Mouse (Mus musculus): Measurements from ENCODE around the gene Fancc.
"Not testable (repeated sequence)": the region's sequence is repeated elsewhere in the genome, so short reads cannot be mapped to it uniquely, and the experiment has no call there.

The Fancc gene

DNA sequence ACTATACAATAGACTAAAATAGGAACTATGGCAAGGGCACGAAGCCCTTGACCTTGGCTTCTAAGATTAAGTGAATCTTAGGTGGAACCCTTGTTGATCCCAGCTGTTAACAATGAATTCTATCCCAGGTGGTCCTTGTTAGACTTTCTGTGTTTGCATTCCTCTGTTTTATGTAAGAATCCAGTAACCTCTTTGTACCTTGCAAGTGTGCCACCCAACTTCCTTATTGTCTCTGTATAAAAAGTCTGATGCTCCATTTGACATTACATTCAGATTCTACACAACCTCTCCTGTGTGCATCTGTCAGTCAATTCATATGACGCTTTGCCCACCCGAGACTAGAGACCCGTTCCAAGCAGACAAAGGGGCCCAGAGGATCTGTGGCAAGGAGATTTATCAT is 143.8 kb downstream of the Fancc start:
- DNase-seq (ENCODE audit: low spot score in 2 of 2), result not testable (repeated sequence)

DNA sequence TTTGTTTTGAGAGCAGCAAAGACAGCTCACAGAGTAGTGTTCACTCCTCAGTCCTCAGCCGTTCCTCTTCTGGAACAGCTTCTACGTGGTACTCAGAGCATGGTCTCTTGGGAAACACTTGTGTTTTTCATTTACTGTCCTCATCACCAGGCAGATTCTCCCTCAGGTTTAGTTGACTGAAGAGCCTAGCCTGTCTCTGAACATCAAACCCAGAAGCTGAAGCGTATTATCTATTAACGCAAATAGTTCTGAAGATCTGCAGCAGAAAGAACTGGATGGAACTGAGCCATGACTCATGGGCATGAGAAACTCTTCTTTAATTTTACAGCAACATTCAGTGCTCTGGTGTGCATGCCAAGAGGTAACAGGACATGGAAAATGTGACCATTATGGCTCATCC is 147.0 kb downstream of the Fancc start:
- DNase-seq (ENCODE audit: low spot score in 2 of 2), result no peak

DNA sequence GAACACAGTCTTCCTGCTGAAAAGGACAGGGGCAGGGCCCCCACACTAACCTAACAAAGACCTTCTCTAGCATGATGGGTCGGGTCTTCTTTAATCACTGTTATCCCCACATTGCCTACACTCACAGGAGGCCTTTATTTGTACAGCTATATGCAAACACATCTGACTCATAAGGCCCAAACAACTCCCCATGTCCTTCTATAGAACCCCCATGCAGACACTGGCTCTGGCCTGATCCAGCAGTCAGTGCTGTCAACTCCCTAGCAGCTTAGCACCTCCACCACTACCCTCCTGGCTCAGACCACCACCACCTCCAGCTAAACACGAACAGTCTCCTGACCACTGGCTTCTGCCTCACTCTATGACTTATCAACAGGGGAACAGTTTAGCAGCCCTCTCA is 149.4 kb downstream of the Fancc start:
- no peak for DNase-seq (ENCODE audit: low spot score in 2 of 2)

DNA sequence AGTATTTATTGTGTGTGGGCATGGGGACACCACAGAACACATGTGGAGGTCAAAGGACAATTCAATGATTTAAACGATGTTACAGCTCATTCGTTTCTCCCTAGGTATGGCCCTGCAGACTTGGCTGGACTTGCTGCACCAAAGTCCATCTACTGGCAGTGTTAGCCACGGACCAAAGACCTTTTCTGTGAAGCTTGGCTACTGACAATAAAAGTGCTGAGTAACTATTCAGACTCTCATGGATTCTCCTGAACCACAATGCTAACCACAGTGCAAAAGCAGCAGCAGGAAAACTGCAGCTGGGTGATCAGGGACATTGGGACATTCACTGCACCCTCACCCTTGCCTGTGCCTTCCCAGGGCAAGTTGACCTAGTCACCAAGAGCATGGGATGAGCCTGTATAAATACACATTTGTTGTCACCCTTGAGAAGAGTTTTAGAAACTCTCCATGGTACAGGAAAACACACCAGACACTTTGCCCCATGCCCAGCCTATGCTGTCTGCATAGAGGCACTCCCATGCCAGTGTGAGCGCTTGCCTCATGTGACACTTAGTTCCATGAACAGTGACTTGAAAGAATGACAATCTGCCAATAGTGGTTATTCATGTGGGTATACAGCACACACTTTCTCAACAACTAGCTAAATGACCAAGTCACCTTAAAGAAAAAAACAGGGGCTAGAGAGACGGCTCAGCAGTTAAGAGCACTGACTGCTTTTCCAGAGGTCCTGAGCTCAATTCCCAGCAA is 151.4 kb downstream of the Fancc start:
- DNase-seq (ENCODE audit: low spot score in 2 of 2), result no peak

DNA sequence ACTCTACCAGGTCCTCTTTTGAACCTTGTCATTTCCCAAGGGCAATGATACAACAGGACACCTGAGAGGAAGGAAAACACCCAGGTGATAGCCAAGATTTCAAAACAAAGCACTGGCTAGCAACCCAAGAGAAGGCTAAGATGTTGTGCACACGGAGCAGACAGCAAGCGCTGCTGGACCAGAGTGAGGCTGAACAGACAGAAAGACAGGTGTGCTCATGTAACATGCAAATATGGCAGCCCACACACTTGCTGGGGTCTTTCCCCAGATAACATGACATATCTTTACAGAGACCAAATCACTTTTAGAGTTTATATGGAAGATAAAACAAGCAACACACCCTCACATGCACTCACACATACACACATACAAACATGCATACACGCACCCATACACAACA is 152.6 kb downstream of the Fancc start:
- DNase-seq (ENCODE audit: low spot score in 2 of 2), result no peak

DNA sequence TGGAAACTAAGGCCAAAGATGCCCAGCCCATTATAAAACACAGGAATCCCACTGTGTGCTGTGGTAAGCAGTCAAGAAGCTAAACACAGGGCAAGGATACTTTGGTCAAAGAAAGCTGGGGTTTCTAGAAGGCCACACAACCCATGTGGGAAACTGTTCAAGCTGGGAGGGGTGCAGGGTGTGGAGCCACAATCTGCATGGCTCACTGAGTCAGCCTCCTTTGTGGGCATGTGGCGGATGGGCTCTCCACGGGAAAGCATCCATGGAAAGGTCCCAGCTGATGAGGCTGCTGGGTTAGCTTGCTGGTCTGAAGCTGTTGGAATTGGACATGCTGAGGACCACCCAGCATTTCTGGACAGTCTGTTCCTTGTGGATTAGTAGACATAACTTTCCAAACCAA is 154.3 kb downstream of the Fancc start:
- DNase-seq (ENCODE audit: low spot score in 2 of 2), result no peak

DNA sequence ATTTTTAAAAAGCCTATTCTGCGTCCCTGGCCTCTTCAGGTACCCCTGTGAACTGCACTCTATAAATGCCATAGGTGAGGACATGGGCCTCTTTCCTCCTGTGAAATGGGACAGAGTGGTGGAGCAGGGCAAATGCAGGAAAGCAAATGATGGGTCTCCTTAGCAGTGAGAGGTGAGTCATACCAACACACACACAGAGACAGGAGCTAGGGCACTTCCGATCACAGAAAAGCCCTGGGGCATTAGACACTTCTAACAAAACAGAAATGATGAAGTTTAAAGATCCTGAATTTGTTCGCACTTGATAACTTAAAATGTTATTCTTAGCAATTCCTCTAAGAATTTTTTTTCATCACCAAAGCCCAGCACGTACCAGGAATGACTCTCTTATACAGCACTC is 157.1 kb downstream of the Fancc start:
- no peak for DNase-seq (ENCODE audit: low spot score in 2 of 2)

DNA sequence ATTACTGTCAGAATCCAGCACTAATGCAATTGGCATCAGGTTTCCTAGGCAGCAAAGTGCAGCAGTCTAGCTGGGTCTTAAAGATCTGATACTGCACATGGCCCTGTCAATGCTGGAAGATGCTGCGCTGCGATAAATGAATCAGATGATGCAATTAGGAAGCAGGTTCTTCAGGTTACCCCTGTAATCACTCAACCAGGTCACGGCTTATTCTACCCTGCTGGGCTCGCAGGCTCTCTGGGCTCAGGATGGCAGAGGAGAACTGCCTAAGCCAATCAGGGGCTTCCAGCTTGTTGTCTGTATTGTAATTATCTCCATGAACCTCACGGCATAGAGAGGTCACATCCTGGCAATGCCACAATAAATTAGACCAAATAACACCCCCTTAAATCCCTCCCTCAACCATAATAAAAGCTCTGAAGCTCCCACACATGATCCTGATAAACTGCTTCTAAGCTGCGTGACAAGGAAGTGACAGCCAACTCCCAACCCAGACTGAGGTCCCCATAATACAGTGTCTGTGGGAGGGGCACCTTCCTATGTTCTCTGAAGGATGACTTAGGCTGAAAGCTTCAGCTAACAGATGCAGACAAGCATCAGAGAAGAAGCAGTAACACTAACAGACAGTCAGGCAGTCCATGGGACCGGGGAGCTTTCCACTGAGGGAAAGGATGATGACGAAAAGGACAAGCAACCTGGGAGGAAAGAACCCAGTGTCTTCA is 159.7 kb downstream of the Fancc start:
- no peak for DNase-seq (ENCODE audit: low spot score in 2 of 2)

DNA sequence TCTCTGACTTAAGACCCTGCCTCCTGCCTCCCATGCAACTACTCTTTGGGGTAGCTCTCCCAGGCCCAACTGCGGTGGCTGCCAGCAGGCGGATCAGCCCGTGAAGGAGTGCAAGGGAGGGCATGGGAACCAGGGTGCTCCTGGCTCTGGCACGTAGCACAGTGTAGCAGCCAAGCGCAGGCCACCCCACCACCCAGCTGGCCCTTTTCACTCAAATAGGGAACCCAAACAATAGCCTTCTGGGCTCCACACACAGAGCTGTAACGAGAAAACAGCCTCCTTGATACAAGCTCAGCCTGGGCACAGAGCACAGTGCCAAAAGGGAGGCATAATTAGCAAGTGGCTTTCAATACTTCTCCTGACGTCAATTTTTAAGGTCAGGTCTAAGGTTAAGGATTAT is 160.7 kb downstream of the Fancc start:
- DNase-seq (ENCODE audit: low spot score in 2 of 2), result peak; percentile 49 to 56

DNA sequence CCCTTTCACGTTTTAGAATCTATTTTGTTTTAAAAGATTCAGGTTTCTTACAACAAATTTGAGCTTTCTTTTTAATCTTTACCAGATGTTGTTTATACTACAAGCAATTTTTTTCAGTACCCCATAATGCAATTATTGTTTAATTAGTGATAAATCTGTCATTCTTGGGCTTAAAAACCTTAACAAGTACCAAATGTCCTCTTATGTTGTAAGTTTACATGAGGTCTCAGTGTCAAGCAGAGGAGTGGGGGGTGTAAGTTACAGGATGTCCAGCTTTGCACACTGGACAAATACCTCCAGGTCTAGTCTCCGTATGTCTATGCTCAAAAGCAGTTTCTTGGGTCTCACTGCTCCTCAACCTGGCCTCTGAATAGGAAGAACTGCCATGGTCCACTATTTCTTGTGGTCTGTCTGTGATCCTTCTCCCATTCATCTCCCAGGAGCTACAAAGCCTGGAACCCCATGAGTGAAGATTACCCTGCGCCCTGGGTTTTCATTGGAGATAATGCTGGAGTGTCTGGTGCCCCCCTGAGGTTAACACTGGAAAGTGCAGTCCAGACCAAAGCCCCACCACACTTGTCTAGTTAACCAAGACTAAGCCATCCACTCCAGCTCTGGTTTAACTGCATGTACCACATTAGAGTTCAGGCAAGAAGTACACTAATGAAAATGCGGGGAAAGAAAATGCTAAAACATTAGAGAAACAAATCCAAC is 161.5 kb downstream of the Fancc start:
- DNase-seq (ENCODE audit: low spot score in 2 of 2), result no peak

DNA sequence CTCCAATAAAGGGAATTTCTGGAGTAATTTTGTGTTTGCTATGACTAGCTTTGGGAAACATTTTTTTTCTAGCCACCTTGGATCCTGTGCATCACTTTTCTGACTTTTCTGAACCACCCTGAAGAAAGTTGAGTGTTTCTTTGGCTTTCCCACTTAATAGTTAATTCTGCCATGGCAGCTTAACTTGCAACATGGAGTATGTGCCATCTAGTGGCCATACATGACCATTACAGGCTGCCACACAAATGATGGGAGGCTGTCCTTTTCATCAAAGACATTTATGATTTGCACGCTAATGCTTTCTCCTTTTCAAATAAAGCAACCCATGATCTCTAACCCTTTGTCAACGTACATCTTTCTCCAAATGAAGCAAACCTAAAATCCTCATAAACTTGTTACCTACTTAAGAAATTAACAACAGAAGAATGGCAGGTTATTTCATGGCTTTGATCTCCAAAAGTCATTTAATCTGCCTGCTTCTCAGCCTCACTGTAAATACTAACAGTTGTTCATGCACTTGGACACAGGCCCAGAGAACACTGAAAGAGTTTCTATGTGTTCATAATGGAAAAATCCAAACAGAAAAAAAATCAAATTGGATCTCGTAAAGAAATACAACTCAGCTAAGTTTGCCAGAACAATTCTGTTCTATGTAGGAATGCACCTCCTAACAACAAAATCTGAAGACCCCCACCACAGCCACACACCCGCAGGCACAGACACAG is 164.3 kb downstream of the Fancc start:
- no peak for DNase-seq (ENCODE audit: low spot score in 2 of 2)

DNA sequence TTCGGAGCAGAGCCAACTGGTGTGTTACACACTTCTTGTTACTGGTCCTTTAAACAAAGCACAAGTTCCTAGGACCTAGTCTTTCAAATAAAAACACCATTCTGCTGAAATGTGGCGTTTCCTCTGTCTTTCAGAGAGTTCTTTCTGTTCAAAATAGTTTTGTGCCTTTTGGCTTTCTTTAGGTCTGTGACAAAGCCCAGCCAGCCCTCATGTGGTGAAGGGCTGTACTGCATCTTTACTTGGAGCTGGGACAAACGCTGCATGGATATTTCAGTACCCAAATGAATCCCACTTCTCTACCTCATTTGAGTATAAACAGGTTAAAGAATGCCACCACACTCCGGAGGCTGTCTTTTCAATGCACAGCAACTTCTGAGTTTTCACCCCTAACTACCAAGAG is 165.7 kb downstream of the Fancc start:
- peak in 1 of 2 experiments; percentile 55 for DNase-seq (ENCODE audit: low spot score in 2 of 2)

DNA sequence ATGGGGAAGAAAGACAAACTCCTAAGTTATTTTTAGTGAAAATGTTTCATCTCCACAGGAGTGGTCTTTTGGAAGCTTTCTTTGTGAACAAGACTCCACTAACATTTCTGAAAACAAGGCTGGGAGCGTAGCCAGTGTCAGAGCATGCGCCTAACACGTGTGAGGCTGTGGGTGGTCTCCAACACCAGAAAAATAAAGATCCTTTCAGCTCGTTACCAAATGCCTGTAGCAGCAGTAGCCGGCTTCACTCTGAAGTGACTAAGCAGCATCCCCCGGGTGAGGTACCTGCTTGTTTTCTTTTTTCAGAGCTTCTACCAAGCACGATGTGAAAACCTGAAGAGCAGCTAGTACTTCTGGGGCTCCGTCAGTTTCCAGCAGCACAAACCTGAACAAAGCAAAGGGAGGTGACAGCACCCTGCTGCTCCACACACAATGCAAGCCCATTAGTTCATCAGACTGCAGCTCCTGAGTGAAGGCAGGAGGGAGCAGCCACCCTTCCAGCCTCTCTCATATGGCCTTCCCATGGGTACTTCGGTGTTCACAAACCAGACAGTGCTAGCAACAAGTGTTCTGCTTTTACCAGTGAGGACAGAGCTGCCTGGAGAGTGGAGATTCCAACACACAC is 166.7 kb downstream of the Fancc start:
- peak; percentile 56 to 68 for DNase-seq (ENCODE audit: low spot score in 2 of 2)

DNA sequence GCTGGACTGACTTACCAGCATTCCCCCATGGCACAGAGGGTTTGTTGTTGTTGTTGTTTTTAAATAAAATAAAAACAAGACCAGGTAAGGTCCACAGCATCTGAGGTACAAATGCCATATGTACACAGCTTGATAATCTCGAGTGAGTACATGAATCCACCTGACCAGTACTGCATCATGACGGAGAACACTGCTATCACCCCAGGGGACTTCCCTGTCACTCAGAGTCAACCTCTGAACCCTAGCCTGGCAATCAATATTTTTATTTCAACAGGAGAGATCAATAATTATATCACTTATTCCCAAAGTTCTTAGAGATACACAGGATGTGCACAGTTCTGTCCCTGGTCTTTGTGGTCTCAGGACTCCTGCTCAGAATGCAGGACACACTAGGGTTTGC is 171.1 kb downstream of the Fancc start:
- DNase-seq (ENCODE audit: low spot score in 2 of 2), result no peak

DNA sequence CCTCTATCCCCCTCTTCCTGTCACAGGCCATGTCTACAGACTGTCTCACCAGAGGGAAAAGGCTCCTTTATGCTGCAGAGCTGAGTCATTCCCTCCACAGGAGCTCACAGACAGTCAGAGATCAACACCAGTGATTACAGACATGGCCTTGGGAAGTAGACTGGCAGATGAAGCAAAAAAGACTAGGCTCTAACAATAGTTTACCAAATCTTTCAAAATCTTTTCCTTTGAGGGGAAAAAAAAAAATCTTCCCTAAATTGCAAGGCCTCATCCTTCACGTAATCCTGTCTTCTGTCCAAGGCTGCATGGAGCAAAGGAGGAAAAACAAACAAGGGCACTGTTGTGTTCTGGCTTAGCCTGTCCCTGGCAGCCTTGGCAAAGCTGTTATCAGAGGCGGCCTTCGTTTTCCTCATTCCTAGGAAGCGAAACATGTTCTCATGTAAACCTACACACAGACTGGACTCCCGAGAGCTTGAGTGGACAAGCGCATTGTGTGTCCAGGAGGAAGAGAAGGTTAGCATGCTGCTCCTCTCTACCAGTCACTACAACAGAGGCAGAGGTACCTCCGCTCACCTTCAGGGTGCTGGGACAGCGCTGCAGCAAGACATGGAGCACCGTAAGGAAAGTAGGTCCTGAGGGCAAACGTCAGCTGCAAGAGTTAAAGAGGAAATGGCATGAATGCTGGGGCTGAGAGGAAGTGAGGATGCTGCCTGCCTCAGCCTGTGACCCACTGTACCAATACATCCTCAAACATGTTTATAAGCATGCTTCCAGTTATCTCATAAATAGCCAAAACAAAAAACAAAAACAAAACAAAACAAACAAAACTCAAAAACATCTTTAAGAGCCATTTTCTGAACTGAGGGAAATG is 171.9 kb downstream of the Fancc start:
- DNase-seq (ENCODE audit: low spot score in 2 of 2), result no peak

DNA sequence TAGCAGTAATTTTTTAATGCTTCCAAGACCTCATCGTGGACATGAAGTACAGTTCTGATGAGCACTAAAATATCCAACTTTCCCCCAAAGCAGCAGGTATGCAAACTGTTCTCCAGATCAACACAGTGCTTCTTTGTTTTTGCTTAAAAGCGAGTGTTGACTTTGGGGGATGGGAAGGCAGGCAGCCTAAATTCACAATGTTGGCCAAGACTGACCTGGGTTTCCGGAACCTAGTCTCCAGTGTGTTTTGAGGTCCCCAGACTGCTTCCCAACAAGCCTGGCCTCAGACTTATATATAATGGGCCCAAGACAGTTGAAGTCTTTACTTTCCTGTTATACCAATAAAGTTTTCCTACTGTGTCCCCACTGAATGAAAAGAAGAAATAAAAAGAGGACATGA is 172.8 kb downstream of the Fancc start:
- DNase-seq (ENCODE audit: low spot score in 2 of 2), result no peak

DNA sequence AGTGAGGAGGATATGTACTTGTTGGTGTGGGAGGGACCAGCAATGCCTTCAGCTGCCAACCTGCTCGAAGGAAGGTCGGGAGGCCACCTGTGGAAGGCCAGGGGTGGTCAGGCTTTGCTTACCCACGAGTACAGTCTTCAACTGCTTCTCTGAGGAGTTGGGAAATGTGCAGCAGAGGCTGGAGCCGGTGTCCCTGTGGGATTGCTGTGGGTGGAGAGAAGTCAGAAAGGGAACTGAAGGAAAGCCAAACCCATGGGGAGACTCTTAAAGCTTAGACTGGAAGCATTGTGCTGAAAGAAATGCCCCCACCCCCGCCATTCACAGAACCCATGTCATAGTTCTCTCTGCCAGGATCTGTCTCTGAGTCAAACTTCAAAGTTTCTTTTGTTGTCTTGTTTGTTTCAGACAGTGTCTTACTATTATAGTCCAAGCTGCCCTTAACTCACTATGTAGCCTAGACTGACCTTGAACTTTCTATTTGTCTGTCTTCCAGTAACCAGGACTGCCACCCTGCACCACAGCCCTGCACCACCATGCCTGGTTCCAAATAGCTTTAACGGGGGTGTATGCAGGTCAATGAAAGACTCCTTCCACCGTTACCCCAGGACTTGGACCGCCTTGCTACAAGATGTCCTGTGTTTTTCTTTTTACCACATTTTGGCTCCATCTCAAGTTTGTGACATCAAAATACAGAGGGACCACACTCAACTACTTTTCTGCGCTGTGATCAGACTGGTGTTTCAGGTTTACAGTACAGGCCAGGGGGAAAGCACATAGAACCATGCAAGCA is 173.6 kb downstream of the Fancc start:
- no peak for DNase-seq (ENCODE audit: low spot score in 2 of 2)

DNA sequence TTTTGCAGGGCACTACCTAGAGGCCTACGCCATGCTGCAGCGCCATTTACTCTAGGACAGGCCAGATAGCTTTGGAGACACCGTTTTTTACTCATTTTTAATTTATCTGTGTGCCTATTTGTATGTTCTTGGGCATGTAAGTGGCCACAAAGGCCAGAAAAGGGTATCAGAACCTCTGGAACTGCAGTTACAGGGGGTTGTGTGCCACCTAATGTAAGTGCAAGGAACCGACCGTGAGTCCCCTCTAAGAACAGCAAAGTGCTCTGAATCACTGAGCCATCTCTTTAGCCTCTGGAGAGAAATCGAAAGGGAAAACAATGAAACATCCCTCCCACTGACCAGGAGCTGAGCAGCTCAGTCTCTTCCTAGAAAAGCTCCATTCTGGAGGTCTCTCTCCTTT is 174.3 kb downstream of the Fancc start:
- DNase-seq (ENCODE audit: low spot score in 2 of 2), result no peak

DNA sequence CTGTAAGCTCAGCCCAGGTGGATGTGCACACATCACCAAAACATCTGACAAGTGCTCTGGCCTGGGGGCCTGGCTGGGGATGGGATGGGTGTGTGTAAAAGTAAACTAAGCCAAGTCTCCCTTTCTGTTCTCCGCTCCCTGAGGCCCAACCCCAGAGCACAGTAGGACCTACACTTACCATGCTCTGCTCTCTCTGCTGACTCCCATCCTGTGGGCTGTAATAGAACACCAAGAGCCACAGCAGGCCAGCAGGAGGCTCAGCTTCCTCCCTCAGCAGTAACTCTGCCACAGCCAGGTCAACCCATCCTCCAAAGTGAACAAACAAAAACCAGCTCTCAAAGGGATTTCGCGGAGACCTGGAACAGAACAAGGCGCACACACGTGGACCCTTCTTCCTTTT is 175.4 kb downstream of the Fancc start:
- no peak for DNase-seq (ENCODE audit: low spot score in 2 of 2)

DNA sequence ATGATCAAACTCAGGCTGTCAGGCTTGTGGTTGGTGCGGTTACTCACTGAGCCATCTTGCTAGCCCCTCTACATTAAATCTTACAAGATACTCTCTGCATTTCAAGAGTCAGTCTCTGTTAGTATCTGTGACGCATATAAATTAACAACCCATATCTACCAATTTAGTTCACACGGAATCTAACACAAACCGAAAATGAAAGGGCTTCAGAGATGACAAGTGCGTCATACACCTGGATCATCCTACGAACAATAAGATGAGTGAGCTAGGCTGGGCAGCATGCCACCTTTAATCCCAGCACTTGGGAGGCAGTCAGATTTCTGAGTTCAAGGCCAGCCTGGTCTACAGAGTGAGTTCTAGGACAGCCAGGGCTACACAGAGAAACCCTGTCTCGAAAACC is 177.3 kb downstream of the Fancc start:
- no peak for DNase-seq (ENCODE audit: low spot score in 2 of 2)
